Mouse (Mus musculus) embryonic facial prominence, embryonic 13.5 days (tissue): ENCODE measurements at regions not wholly inside any gene's neighbourhood (a gene's known extent, or its start where the extent isn't known, plus 50 kb on each side); places are given as distances from the start of the nearest gene placed in this dataset.
A peak's percentile ranks its signal among the peaks of the same experiment; 100 is the strongest.

Experiments
- ATAC-seq: fragments of 200-750 bp; cut with Nextera tagmentation; 2 replicates; pipeline ENCODE4 v1.8.0; 2017; ENCODE audit warnings: low read depth; ENCODE audit not compliant: insufficient number of reproducible peaks, insufficient read depth, low FRiP score, low TSS enrichment
- H3K27ac ChIP-seq: fragments of 300-500 bp; sonication (generic); 2 replicates; pipeline ENCODE4 v1.5.1; 2015; ENCODE audit warnings: moderate library complexity, mild to moderate bottlenecking, inconsistent platforms
- H3K27me3 ChIP-seq: fragments of 300-500 bp; sonication (generic); 2 replicates; pipeline ENCODE4 v1.6.1; 2015; ENCODE audit warnings: mild to moderate bottlenecking, inconsistent platforms
- H3K36me3 ChIP-seq: fragments of 300-500 bp; sonication (generic); 2 replicates; pipeline ENCODE4 v1.6.1; 2015; ENCODE audit warnings: mild to moderate bottlenecking, inconsistent platforms
- H3K4me1 ChIP-seq: fragments of 300-500 bp; sonication (generic); 2 replicates; pipeline ENCODE4 v1.6.1; 2015; ENCODE audit warnings: inconsistent platforms
- H3K4me2 ChIP-seq: fragments of 300-500 bp; sonication (generic); 2 replicates; pipeline ENCODE4 v1.6.1; 2015; ENCODE audit warnings: moderate library complexity, mild to moderate bottlenecking, inconsistent platforms
- H3K4me3 ChIP-seq: fragments of 300-500 bp; sonication (generic); 2 replicates; pipeline ENCODE4 v1.5.1; 2015; ENCODE audit warnings: mild to moderate bottlenecking, inconsistent platforms
- H3K9ac ChIP-seq: fragments of 300-500 bp; sonication (generic); 2 replicates; pipeline ENCODE4 v1.6.1; 2015; ENCODE audit warnings: mild to moderate bottlenecking, inconsistent platforms
- H3K9me3 ChIP-seq: fragments of 300-500 bp; sonication (generic); 2 replicates; pipeline ENCODE4 v1.6.1; 2016; ENCODE audit warnings: inconsistent platforms
- WGBS: fragments of 180-500 bp; shearing (Covaris S2); methylation state at CpG from one replicate; pipeline ENCODE4 v1.1.7; 2015; ENCODE audit warnings: mixed read lengths; 5-methylcytosine and 5-hydroxymethylcytosine counted together

DNA sequence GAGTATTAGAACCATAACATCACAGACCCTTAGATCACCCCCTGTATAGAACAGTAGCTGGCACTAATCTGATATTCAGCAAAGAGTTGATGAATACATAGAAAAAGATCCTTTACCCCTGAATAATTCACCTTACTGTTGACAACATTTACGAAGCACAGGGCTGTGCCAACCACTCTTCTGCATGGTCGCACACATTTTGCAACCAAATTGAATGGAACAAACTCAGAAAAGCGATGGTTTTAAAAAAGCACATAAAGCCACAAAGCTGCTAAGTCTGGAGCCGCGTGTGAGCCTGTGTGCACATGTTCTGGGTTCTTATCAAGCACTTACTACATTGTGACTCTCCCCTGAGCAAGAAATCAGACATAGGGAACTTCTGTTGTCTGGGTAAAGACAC lies 397.6 kb upstream of the Clint1 start:
- no peak overlapping the region for H3K9ac ChIP-seq
- H3K27ac ChIP-seq: no peak overlapping the region
- ATAC-seq: no peak
- peaks cover 9% of the 10 kb centered on the region for H3K4me1 ChIP-seq
- H3K4me2 ChIP-seq: no peak overlapping the region
- H3K36me3 ChIP-seq: no peaks in the 10 kb centered on the region
- H3K27me3 ChIP-seq: no peaks in the 10 kb centered on the region; the same call in 1 of the 2 replicates
- no peaks in the 10 kb centered on the region for H3K9me3 ChIP-seq
- 80% methylated on average over 5 of the region's 5 CpGs for WGBS
- no peak overlapping the region for H3K4me3 ChIP-seq

DNA sequence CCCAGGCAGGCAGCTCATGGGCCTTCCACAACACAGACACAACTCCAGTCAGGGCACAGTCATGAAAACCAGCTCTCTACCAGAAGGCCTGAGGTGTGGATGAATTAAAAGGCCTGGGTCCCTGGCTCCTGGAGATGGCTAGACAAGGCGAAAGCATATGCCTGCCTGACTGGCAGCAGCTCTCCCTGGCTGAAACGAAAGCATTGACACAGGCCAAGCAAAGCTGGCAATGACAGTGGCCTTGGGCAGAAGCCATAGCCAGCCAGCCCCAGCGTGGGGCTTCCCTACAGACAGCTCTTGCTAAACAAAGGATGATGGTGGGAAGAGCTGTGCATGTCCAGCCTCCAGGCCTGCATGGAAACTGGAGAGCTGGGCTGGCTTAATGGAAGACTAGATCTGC lies 396.9 kb upstream of the Clint1 start:
- H3K4me2 ChIP-seq: no peak overlapping the region
- no peaks in the 10 kb centered on the region for H3K36me3 ChIP-seq
- WGBS: 63% methylated on average over 3 of the region's 3 CpGs
- H3K9ac ChIP-seq: no peak overlapping the region
- no peak for ATAC-seq
- H3K27me3 ChIP-seq: no peaks in the 10 kb centered on the region; the same call in 1 of the 2 replicates
- peak overlapping the region; percentile 61; the same call in 1 of the 2 replicates for H3K27ac ChIP-seq
- H3K4me1 ChIP-seq: peaks cover 9% of the 10 kb centered on the region
- no peak overlapping the region for H3K4me3 ChIP-seq
- no peaks in the 10 kb centered on the region for H3K9me3 ChIP-seq

DNA sequence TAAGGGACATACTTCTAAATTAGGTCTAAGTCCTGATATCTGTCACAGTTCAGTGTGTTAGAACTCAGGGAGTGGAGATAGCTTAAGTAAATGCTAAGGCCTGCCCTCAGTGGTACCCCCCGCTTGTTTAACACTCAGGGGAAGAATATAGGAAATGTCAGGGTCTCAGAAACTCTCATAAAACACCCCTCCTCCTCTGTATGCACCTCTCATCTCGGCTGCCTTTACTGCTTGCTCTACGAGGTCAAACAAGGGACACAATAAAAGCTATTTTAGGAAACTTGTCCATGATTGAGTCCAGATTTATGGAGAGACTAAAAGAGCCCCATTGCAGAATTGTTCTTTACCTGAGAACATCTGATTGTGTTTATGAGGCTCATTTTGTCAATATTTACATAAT lies 395.1 kb upstream of the Clint1 start:
- Histone ChIP-seq H3K9me3 (no peaks in the 10 kb centered on the region), H3K4me2 (no peak overlapping the region), H3K4me1 (peaks cover 9% of the 10 kb centered on the region), H3K9ac (no peak overlapping the region), H3K36me3 (no peaks in the 10 kb centered on the region), H3K27ac (no peak overlapping the region), H3K4me3 (no peak overlapping the region), H3K27me3 (no peaks in the 10 kb centered on the region)
- WGBS: 45% methylated on average over 3 of the region's 3 CpGs
- ATAC-seq: no peak

DNA sequence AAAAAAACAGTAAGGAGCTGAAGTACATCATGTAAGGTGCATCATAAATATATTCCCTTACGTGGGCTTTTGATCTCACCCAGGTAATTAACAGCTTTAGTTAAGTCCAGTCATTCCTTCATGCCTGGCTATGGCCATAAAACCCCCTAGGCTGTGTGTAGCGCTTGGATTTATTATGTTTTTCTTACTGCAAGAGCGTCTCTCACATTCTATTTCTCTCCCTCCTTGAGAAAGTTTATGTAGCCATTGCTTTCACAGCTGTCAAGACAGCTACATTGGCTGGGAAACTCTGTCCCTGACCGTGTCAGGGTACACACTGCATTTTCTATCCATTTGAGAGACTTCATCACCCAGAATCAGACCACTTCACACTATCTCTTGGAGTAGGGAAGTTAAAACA lies 394.3 kb upstream of the Clint1 start:
- H3K4me2 ChIP-seq: no peak overlapping the region
- no peaks in the 10 kb centered on the region for H3K36me3 ChIP-seq
- no peaks in the 10 kb centered on the region for H3K27me3 ChIP-seq
- H3K9me3 ChIP-seq: no peaks in the 10 kb centered on the region
- H3K9ac ChIP-seq: no peak overlapping the region
- WGBS: 64% methylated on average over 4 of the region's 4 CpGs
- peaks cover 9% of the 10 kb centered on the region for H3K4me1 ChIP-seq
- H3K4me3 ChIP-seq: no peak overlapping the region
- no peak for ATAC-seq
- H3K27ac ChIP-seq: no peak overlapping the region

DNA sequence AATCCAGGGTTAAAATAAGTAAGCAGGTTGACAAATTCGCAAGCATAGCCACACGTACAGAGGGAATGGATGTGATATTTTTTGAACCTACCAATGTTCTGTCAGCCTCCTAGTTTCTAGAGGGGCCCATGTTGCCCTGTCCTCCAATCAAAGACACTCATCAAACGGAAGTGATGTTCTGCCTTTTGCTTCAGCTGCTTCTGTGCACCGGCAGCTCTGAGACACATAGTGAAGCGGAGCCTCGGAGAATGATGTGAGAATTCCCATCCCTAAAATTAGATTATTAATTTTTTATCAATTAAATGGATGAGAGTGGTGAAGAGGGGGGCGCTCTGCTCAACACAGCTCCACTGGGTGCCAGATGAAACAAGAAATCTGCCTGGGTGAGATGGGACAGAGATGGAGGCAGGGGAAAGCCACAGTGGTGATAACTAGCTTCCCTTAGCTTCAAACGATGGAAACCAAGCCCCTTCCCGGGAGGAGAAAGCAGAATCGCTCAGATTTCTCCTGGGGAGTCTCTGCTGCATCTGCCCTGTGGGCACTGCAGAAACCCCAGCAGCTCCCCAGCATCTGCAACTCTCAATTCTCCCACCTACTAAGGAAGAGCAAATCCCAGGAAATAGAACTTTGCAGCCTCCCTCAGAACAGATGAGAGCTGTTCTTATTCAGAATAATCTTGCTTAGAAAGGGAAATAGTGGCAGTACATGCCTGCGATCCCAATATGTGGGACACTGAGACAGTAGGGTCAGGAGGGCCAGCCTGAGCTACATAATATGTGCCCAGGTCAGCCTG lies 391.7 kb upstream of the Clint1 start:
- no peak overlapping the region for H3K9ac ChIP-seq
- peaks cover 5% of the 10 kb centered on the region for H3K4me1 ChIP-seq
- no peaks in the 10 kb centered on the region for H3K27me3 ChIP-seq
- H3K4me3 ChIP-seq: no peak overlapping the region
- H3K4me2 ChIP-seq: no peak overlapping the region
- no peaks in the 10 kb centered on the region for H3K36me3 ChIP-seq
- 73% methylated on average over 11 of the region's 11 CpGs for WGBS
- no peaks in the 10 kb centered on the region for H3K9me3 ChIP-seq
- no peak for ATAC-seq
- H3K27ac ChIP-seq: no peak overlapping the region

DNA sequence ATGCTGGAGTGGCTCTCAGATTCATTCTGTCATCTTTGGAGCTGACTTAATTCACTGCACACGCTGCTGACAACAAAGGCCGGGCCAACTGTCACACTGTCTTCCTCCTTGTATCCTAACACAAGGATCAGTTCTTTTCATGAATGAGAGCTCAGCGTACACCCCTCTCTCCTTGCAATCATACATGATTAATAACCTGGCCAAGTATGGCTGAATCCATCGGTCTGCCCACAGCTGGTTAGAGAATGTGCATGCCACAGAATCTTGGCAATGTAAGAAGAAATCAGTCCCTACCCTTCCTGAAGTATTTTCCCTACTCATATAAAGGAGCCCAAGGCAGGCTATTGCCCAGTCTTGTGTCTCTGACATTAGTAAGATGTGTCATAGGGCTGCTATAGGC lies 387.4 kb upstream of the Clint1 start:
- Histone ChIP-seq H3K27ac (no peak overlapping the region), H3K4me2 (no peak overlapping the region), H3K9me3 (no peaks in the 10 kb centered on the region), H3K4me1 (no peaks in the 10 kb centered on the region), H3K9ac (no peak overlapping the region), H3K27me3 (no peaks in the 10 kb centered on the region), H3K4me3 (no peak overlapping the region), H3K36me3 (no peaks in the 10 kb centered on the region)
- WGBS: 66% methylated on average over 4 of the region's 4 CpGs
- ATAC-seq: no peak

DNA sequence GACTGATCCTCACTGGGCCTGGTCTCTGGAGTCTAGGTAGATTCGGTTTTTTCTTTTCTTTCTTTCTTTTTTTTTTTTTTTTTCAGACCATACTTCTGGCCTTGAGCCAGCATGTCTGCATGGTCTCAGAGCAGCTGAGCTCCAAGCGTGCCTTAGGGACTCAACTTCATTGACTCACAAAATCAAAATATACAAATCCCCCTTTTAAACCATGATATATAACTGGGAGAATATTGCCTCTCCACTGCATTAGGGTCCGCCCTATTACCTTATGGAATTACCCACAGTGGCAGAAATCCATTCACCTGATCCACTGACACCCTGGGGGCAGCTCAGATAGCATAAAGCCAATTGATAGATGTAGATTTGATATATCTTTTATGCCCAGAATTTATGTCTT lies 385.5 kb upstream of the Clint1 start:
- Histone ChIP-seq H3K4me1 (no peaks in the 10 kb centered on the region), H3K27me3 (no peaks in the 10 kb centered on the region), H3K27ac (no peak overlapping the region), H3K36me3 (no peaks in the 10 kb centered on the region), H3K9ac (no peak overlapping the region), H3K9me3 (no peaks in the 10 kb centered on the region), H3K4me2 (no peak overlapping the region), H3K4me3 (no peak overlapping the region)
- 66% methylated on average over 3 of the region's 3 CpGs for WGBS
- ATAC-seq: no peak

DNA sequence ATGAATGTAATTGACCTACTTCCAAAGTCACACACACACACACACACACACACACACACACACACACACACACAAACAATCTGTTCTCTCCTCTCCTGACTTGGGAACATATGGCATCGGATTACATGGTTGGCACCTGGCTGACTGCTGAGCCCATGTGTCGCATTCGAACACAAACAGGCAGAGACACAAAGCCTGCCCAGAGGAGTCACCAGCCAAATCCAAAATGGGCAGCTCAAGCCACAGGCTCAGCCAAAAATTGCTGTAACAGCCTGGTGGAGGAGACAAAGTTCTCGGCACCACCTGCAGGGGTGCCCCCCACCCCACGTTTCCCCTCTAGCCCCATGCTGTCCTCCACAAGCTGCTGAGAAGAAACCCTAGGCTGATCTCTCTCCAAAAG lies 379.7 kb upstream of the Clint1 start:
- no peaks in the 10 kb centered on the region for H3K27me3 ChIP-seq
- H3K36me3 ChIP-seq: no peaks in the 10 kb centered on the region
- H3K9me3 ChIP-seq: no peaks in the 10 kb centered on the region
- ATAC-seq: no peak
- no peak overlapping the region for H3K4me3 ChIP-seq
- H3K4me1 ChIP-seq: no peaks in the 10 kb centered on the region
- H3K9ac ChIP-seq: no peak overlapping the region
- H3K4me2 ChIP-seq: no peak overlapping the region
- WGBS: 56% methylated on average over 5 of the region's 5 CpGs
- no peak overlapping the region for H3K27ac ChIP-seq

DNA sequence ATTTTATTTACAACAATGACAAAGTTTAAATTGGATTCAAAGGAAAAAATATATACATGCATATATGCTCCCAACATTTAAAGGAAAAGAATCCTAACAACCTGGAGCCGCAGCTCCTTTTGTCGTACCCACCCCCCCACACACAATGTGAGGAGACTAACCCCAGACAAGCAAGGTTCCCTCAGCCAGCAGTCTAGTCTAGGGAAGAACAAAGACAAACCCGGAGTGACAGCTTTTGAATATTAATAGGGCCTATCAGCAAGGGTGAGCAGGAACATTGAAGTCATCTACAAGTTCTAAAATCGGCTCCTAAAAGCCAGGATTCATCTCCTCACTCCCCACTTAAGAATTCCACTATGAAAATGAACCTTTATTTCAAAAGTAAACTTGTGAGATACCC lies 374.9 kb upstream of the Clint1 start:
- no peaks in the 10 kb centered on the region for H3K27me3 ChIP-seq
- H3K36me3 ChIP-seq: no peaks in the 10 kb centered on the region
- 72% methylated on average over 4 of the region's 4 CpGs for WGBS
- no peak for ATAC-seq
- no peak overlapping the region for H3K4me3 ChIP-seq
- no peaks in the 10 kb centered on the region for H3K9me3 ChIP-seq
- no peak overlapping the region for H3K27ac ChIP-seq
- no peak overlapping the region for H3K4me2 ChIP-seq
- H3K9ac ChIP-seq: no peak overlapping the region
- H3K4me1 ChIP-seq: no peaks in the 10 kb centered on the region

DNA sequence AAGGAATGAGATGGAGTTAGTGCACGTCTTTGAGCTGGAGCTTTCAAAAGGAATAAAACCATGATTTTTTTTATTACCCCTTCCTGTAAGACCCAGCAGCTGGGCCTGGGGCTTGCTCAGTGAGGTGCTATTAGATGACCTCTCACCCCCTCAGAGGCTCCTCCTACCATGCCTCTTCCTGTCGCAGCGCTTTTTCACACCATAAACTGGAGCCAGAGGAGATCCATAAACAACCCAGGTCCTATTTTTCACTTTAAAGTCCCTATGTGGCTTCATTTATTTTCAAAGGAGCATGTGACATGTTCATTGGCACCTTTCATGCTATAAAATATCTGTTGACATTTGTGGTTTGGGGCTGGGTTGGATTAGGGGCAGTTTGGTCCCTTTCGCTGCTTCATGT lies 365.9 kb upstream of the Clint1 start:
- H3K9me3 ChIP-seq: no peaks in the 10 kb centered on the region
- no peak for ATAC-seq
- no peaks in the 10 kb centered on the region for H3K27me3 ChIP-seq
- no peak overlapping the region for H3K9ac ChIP-seq
- no peak overlapping the region for H3K4me2 ChIP-seq
- H3K36me3 ChIP-seq: no peaks in the 10 kb centered on the region
- 75% methylated on average over 4 of the region's 4 CpGs for WGBS
- no peak overlapping the region for H3K27ac ChIP-seq
- no peaks in the 10 kb centered on the region for H3K4me1 ChIP-seq
- no peak overlapping the region for H3K4me3 ChIP-seq

DNA sequence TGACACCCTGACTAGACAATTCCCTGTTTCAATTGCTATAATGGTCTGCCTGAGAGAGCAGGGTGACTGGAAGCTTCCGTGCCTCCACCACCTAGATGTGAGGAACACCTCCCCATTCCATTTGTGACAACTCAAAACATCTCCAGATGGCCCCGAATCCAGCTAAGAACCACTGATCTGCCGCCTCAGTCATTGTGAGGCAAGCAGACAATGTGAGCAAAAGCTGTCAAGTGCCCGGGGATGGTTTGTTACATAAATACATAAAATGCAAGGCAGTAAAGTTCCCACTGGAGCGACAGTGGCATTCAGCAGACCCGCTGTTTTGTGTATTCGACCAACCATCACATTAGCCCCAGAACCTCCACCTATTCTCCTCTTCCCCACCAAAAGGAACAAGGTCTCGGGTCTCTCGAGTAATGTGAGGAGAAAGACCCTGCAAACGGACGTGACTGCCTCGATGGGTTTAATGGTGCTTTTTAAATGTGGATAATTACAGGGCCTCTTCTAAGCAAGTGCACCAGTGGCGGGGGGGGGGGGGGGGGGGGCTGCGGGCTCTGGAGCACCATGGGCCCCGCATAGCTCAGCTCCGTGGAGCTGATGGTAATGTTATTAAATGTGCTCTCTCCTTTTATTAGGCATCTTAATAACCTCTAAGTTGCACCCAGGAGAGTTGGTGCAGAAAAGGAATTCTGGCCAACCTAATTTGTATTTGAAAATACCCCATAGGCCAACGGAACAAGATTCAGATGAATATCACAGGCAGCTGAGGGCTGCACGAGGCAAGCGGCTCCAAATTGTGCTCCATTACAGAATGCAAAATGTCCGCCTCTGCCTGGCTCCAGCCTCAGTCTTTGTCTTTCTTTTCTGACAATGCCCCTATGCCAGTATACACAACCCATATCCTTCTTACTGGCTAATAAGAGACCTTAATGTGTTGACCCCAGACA lies 360.6 kb upstream of the Clint1 start:
- Histone ChIP-seq H3K4me1 (no peaks in the 10 kb centered on the region), H3K9me3 (no peaks in the 10 kb centered on the region), H3K9ac (no peak overlapping the region), H3K4me2 (no peak overlapping the region), H3K4me3 (no peak overlapping the region), H3K27ac (no peak overlapping the region), H3K36me3 (no peaks in the 10 kb centered on the region), H3K27me3 (no peaks in the 10 kb centered on the region)
- ATAC-seq: no peak
- 60% methylated on average over 20 of the region's 20 CpGs for WGBS

DNA sequence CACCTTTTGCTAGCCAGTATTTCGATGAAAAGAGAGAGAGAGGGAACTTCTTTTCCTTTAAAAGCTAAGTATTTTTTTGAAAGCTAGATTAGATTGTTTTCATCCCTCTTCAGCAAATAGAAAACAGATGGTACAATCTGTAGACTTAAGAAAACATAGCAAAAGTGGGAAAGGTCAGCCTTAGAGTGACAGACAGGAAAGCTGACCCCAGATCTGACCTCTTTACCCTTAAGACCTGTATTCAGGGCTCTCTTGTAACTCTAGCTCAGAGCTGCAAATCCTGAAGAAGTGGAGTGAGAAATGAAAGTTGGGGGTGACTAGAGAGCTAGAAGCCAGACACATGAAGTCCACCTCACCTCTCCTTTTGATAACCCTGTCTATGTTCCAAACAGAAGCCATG lies 356.6 kb upstream of the Clint1 start:
- Histone ChIP-seq H3K9ac (no peak overlapping the region), H3K27ac (no peak overlapping the region), H3K4me3 (no peak overlapping the region), H3K4me1 (no peaks in the 10 kb centered on the region), H3K4me2 (no peak overlapping the region), H3K36me3 (no peaks in the 10 kb centered on the region), H3K27me3 (no peaks in the 10 kb centered on the region), H3K9me3 (no peaks in the 10 kb centered on the region)
- WGBS: 19% methylated on average over 1 of the region's 1 CpGs
- no peak for ATAC-seq
